Mouse (Mus musculus): ENCODE data around the gene Slc22a14.
"Not testable (repeated sequence)": the region's sequence is repeated elsewhere in the genome, so short reads cannot be mapped to it uniquely, and the experiment has no call there.

The Slc22a14 gene

DNA sequence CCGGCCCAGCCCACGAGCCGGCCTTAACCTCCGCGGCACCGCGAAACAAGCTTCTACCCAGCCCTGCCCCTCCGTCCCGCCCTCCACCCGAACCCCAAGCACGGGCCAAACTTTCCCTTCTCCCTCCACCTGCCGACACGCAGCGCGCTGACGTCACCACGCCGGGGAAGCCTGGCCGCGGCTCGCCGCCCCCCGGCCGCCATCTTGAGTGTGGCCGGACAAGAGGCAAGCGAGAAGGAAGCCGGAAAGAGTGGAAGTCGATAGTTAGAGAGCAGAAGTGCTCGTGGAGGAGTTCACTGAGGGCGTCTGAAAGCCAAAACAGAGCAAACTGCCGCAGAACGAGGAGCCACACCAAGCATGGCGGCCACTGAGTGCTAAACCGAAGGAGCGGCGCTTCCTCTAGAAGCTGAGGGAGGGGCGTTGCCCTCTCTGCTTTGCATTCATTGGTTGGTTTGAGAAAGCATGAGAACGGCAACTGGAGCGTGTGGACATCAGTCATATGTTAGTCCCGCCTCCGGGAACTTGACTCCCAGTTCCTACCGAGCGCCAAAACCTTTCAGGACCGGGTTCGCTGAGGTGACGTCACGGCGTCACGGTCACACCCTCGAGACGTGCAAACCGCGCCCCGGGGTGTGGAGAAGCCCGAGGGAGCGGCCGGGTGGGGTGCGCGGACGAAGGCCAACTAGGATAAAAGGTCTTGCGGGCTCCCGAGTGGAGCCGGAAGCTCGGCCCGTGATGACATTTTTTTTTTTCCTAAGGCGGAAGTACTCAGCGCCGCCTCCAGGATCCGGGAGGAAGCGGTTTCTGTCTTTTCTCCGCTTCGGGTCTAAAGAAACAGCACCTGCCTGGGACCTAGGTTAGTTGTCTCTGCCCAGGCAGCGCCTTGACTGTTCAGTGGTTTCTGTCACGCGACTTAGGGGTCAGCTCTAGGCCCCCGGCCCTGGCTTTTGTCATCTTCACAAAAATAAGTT is 42.8 kb downstream of the Slc22a14 start, which contains the start of gene Oxsr1:
Gene Oxsr1 (minus strand): TSS at position 139 of the 971 bp plus-strand sequence.
- DNase-seq (ENCODE audit: low read depth, low spot score), result peak; percentile 100

DNA sequence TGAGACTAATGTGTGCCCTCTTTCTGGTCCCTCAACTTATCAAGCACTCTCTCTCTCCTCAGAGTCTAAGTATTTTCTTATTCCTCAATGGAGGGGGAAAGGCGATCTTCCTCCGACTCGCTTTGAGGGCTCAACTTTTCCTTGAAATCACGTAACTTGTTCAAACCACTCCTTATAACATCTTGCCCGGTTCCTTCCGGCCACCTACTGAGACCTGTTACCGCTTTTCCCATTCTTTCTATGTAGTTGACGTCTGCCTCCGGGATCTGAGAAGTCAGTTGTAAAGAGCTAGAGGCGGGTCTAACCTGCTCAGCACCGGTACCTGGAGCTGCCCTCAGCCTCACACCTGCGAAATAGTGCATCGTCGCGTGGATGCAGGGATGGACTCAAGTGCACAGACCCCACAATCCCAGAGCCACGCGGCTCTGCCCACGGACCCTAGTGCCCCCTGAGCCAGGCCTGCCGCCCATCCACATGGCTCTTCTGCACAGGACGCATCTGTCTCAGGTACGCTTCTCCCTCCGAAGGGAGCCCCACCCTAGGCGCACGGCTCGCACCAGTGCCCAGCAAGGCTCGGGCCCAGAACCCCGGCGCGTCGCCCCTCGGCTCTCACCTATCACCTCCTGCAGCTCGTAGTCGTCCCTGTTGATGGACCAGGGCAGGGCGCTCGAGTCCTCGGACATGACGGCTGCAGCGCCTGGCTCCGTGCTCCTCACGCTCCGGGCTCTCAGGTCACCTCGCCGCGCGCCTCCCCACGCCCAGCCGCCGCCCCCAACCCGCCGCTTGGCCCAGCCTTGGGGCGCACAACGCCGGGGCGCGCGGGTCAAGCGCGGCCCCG is 43.7 kb downstream of the Slc22a14 start:
- DNase-seq (ENCODE audit: low read depth, low spot score), result peak; percentile 79

DNA sequence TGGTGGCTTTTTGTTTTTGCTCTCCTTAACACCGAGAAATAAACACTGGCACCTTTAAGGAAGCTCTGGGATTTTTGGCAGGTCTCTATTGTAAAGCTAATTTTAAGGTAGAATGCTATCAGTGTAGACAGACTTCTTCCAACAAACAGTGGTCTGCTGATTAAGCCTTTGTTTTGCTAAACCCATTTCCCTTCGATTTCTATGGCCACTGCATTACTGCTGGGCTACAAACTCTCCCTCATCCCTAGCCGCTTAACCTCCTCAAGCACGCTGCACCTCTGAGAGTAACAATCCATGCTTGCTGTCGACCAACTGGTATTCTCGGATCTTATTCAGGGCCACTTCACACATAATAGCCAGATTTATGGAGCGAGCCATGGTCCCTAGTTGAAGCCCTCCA is 44.4 kb downstream of the Slc22a14 start:
- DNase-seq (ENCODE audit: low read depth, low spot score), result peak; percentile 88

GRCm38 (mm10) chr9:119320446-119320845 is 44.9 kb downstream of the Slc22a14 start:
- peak; percentile 73 for DNase-seq (ENCODE audit: low read depth, low spot score)

GRCm38 (mm10) chr9:119318891-119319290 is 46.5 kb downstream of the Slc22a14 start:
- DNase-seq (ENCODE audit: low read depth, low spot score), result no peak

- DNase-seq (ENCODE audit: low read depth, low spot score), result no peak
These were observed 52.3 kb downstream of the Slc22a14 start for GRCm38 (mm10) chr9:119313096-119313495.

GRCm38 (mm10) chr9:119309067-119309466 is 56.3 kb downstream of the Slc22a14 start:
- DNase-seq (ENCODE audit: low read depth, low spot score), result no peak

DNA sequence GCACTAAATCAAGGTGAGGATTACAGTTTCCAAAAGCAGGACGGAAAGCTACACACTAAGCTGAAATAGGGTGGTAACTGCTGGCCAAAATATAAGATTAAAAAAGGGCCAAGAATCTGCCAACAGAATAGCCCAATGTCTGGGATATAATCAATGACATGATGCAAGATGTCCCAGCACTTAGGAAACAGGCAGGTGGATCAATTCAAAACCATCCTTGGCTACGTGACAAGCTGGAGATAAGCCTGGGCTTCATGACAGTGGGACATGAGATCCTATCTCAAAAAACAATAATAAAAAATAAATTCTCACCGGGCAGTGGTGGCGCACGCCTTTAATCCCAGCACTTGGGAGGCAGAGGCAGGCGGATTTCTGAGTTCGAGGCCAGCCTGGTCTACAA is 59.5 kb downstream of the Slc22a14 start:
- DNase-seq (ENCODE audit: low read depth, low spot score), result no peak

GRCm38 (mm10) chr9:119298563-119298962 is 66.8 kb downstream of the Slc22a14 start:
- DNase-seq (ENCODE audit: low read depth, low spot score), result no peak

DNA sequence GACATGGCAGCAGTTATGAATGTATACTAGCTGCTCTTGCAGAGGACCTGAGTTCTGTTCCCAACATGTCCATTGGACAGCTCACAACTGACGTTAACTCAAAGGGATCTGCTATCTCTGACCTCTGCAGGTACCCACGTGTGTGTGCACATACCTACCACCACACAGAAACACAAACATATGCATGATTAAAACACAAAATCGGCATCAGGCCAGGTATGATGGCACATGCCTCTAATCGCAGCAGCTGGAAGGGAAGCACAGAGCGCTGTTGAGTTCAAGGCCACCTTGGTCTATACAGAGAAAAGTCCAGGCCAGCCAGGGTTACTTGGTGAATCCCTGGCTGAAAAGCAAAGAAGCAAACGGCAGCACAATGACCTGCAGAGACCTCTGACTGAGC is 67.7 kb downstream of the Slc22a14 start:
- DNase-seq (ENCODE audit: low read depth, low spot score), result no peak

- DNase-seq (ENCODE audit: low read depth, low spot score), result no peak
These were observed 74.6 kb downstream of the Slc22a14 start for GRCm38 (mm10) chr9:119290791-119291190.

- no peak for DNase-seq (ENCODE audit: low read depth, low spot score)
These were observed 84.3 kb downstream of the Slc22a14 start for GRCm38 (mm10) chr9:119280894-119281682.

- no peak for DNase-seq (ENCODE audit: low read depth, low spot score)
These were observed 87.3 kb downstream of the Slc22a14 start for GRCm38 (mm10) chr9:119278031-119278430.

DNA sequence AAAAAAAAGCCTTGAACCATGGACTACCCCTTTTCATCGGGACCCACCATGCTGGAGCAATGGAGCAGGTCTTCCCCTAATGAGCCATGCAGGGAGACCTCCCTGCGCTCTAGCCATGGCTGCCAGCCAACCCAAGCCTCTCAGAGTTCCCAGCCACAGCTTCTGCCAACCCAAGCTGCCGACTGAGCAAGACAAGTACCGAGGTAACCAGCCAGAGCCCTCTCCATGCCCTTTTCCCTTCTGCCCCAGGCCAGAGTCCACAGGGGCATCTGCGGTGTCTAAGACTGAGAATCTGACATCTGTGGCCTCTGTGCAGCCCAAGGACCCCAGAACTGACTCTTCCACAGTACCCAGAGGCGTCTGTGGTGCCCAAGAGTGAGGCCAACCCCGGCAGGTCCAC is 89.0 kb downstream of the Slc22a14 start:
- DNase-seq (ENCODE audit: low read depth, low spot score), result peak; percentile 10

GRCm38 (mm10) chr9:119274814-119275213 is 90.5 kb downstream of the Slc22a14 start:
- not testable (repeated sequence) for DNase-seq (ENCODE audit: low read depth, low spot score)

- peak; percentile 86 for DNase-seq (ENCODE audit: low read depth, low spot score)
These were observed 93.9 kb downstream of the Slc22a14 start for GRCm38 (mm10) chr9:119271496-119271895.

DNA sequence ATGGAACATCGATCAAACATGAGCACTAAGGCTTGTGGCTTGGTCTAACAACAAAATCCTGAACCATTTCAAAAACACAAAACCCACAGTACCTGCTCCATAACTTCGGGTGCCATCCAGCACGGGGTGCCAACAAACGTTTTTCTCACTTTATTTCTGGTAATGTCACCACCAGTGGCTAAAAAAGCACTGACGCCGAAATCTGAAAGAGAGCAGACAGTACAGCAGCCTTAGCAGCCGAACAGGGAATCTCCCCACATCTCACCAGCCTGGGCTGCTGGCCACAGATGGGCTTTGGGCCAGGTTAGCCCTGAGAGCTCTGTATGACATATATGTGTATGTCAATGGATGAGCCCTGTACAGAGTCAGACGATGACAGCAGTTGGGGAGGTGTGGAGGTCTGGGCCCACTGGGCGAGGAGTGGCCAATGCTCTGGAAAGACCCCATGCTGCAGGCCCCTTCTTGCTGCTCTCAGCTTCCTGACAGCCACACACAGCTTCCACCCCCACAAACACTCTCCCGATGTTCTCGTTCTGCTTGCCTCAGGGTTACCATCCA is 96.7 kb downstream of the Slc22a14 start:
- no peak for DNase-seq (ENCODE audit: low read depth, low spot score)

DNA sequence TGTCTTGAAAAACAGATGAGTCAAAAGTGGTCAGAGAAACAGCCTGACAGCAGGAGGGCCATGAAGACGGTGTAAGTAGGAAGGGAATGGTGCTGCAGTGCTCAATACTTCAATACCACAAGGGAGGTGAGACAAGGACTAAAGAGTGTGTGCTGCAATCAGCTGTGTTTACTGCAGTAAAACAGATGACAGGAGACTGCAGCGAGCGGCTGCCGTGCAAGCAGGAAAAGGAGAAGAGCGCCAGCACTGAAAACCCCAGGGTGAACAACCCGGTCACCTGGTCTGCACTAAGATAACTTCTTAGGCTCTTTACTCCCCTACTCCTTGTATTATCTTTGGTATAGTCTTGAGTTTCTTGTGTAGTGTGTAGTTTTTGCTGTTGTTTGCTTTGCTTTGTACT is 97.2 kb downstream of the Slc22a14 start:
- no peak for DNase-seq (ENCODE audit: low read depth, low spot score)

DNA sequence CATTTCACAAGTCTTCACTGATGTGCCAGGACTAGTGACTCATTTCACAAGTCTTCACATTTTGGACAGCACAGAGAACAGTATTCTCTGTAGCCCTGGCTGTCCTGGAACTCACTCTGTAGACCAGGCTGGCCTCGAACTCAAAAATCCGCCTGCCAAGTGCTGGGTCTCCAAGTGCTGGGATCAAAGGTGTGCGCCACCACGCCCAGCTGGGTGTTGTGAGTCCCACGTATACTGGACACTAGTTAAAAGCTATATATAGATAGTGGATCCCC is 99.3 kb downstream of the Slc22a14 start:
- DNase-seq (ENCODE audit: low read depth, low spot score), result not testable (repeated sequence)

DNA sequence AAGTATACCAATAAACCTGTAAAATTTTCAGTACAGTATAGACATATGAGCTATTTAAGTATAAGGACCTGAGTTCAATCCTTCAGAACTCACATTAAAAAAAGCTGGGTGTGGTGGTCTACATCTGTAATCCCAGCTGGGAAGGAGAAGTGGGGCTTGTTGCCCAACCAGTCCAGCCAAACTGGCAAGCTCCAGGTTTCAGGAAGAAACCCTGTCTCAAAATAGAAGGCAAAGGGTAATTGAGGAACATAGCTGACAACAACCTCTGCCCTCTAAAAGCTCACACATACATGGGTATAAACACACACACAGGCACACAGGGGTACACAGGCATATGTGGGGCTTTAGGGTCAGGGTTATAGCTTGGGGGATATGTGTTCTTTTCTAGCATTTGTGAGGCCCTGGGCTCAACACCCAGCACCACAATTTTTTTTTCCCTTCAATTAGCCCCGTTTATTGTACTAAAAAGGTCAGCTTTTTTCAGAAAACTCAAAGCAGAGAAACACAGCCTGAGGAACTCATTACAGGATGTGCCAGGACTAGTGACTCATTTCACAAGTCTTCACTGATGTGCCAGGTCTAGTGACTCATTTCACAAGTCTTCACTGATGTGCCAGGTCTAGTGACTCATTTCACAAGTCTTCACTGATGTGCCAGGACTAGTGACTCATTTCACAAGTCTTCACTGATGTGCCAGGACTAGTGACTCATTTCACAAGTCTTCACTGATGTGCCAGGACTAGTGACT is 99.8 kb downstream of the Slc22a14 start:
- DNase-seq (ENCODE audit: low read depth, low spot score), result not testable (repeated sequence)

- no peak for DNase-seq (ENCODE audit: low read depth, low spot score)
These were observed 102.3 kb downstream of the Slc22a14 start for GRCm38 (mm10) chr9:119263067-119263466.
